Mouse (Mus musculus): ENCODE measurements around the gene Lipo1.
"Not testable (repeated sequence)": the region's sequence is repeated elsewhere in the genome, so short reads cannot be mapped to it uniquely, and the experiment has no call there.

- not testable (repeated sequence) for TF ChIP-seq CTCF (IDR thresholded peaks at IDR 0.05; ENCODE audit: control insufficient read depth, insufficient read depth, low read length); POLR2A (IDR thresholded peaks at IDR 0.05; ENCODE audit: borderline replicate concordance, control insufficient read depth, low read depth, low read length)
These were observed 36.0 kb downstream of the Lipo1 start, which contains the start of gene Lipo2 for GRCm38 (mm10) chr19:33751259-33751658.
